Mouse (Mus musculus) 3134 (cell line): Measurements from ENCODE around the gene Dhrs11.
"Not testable (repeated sequence)": the region's sequence is repeated elsewhere in the genome, so short reads cannot be mapped to it uniquely, and the experiment has no call there.

Source experiments
- DNase-seq: peaks from one replicate; pipeline ENCODE4 v3.0.0-alpha.2; 2011; ENCODE audit warnings: low spot score; ENCODE audit not compliant: insufficient read length; ENCODE audit errors: extremely low read depth

The Dhrs11 gene

GRCm38 (mm10) chr11:84828516-84829399 is at the start of gene Dhrs11:
Gene Dhrs11, minus strand, starts transcription at chr11:84828994.
- DNase-seq = peak; percentile 97

DNA sequence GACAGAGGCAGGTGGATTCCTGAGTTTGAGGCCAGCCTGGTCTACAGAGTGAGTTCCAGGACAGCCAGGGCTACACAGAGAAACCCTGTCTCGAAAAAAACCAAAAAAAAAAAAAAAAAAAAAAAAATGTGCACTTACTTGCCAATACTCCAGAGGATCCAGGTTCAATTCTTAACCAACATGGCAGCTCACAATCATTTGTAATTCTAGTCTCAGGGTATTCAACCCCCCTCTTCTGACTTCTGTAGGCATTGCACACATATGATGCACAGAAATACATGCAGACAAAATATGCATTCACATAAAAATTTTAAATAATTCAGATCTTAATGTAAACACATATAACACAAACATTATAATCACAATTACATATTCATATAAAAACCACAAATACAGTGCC is 47.2 kb upstream of the Dhrs11 start:
- not testable (repeated sequence) for DNase-seq

DNA sequence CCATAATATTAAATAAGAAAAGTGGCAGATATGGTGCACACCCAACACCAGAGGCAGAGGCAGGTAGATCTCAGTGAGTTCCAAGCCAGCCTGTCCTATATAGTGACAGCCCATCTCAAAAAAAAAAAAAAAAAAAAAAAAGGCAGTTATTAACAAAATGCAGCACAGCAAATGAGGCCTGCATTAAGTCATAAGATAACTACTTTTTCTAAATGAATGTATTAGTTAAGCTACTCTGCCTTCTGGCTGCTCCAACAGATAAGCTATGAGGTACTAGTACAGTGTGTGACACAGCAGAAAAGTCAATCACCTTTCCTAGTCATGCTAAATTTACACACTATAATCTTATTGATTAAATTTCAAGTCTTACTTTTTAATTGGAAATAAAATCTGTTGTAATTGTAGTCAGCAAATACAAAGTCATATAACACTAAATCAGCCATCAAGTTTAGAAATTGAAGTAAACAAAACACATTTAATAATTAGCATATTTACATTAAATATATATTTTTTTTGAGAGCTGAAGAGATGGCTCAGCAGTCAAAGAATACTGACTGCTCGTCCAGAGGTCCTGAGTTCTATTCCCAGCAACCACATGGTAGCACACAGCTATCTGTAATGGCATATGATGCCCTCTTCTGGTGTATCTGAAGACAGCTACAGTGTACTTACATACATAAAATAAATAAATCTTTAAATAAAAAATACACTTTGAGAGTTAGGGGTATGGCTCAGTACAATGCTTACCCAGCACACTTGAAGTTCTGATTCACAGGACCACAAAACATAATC is 44.4 kb upstream of the Dhrs11 start:
- no peak for DNase-seq

- DNase-seq = no peak
Measured at GRCm38 (mm10) chr11:84871548-84872069, 42.8 kb upstream of the Dhrs11 start.

- no peak for DNase-seq
Measured at GRCm38 (mm10) chr11:84871046-84871445, 42.3 kb upstream of the Dhrs11 start.

DNA sequence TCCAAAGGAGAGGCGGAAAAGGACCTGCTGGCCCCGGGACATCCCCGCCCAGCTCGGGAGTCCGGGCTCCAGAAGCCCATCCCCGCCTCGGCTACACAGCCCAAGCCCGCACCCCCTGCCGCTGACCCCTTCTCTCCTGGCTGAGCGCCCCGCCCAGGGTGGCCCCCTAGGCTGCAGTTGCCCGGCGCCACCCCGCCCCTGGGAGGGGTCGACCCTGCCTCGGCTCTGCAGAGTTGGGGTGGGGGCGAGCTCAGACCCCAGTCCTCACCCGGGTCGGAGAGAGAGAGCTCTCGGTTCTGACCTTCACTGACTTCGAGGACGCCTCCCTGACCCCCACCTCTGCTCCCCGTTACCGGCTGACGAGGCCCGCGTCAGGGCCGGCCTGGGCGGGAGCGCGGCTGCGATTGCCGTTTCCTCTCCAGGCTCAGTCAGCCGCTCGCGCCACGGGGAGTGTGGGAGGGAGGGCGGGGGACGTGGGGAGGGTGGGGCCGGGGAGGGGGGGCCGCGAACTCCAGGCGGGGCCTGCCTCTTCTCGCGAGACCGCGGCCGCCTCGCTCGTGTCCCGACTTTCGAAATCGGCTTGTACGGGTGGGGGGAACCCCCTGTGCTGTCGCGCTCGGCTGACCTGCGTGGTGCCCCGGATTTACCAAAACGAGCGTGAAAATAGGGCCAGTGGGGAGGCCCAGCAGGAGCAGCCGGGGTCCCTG is 41.7 kb upstream of the Dhrs11 start, which contains the start of gene Ggnbp2:
TSS of gene Ggnbp2 (minus strand) at position 481 of the 707 bp plus-strand sequence.
- DNase-seq = peak; percentile 94

DNA sequence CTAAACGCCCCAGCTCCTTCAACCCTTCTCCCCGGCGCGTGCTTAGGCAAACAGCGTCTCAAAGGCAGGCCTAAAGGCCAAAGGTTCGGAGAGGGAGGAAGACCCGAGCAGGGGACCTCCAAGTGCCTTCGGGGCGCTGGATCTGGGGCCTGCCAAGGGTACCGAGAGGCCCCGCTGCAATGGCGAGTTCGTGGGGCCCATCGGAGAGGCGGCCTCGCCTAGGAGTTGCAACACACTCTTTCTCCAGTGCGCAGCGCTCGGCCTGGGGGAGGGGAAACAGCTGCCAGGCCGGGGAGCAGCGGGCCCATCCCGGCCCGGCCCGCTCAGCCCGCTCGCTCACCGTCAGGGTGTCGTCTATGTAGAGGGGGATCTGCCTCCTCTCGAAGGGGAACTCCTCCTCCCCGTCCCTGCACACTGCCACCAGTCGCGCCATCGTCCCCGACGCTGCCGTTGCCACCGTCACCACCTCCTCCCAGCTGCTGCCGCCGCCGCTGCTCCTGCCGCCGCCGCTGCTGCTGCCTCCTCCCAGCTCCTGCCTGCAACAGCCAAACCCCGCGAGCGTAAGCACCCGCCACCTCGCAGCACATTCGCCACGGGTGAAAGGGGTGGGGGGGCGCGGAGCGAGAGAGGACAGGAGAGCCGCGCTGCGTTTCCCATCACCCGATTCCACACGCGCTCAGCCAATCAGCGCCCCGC is 40.9 kb upstream of the Dhrs11 start:
- peak; percentile 96 for DNase-seq

DNA sequence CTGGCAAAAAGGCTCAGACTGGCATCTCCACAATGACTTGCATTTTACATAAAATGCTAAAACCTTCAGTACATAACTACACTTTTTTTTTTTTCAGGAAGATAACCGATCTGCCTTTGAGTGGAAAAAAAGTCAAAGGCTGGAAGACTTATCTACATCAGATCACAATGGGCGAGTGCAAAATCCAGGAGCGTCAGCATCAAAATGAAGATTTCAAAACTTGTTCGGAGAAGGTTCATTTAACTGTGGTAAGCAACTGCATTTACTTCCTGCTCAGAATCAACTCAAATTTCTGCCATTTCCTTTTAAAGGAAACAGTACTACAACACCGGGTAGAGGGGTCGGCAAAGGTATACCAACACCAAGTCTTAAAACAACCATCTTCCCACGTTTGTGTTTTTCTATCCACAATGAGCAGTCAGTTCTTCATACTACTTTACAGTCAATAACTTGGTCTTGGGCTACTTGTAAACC is 40.0 kb upstream of the Dhrs11 start:
- DNase-seq = no peak

DNA sequence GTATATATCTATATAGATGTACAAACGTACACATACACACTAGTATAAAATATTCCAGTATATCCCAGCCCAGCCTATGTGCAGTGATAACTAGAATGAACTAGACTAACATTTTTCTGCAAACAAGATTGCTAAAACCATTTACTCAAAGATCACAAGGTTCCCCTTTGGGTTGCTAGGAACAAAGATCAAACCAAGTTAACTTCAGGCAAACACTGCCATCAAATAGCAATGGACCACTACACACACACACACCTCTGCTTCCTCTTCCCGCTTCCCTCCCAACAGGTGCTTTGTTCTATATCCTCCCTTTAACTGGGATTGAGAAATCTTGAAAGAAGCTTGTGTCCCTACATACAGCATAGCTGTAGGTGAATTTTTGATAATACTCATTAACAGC is 38.8 kb upstream of the Dhrs11 start:
- DNase-seq = no peak

GRCm38 (mm10) chr11:84865268-84865667 is 36.5 kb upstream of the Dhrs11 start:
- no peak for DNase-seq

- DNase-seq = no peak
Measured at GRCm38 (mm10) chr11:84855285-84855684, 26.5 kb upstream of the Dhrs11 start.

GRCm38 (mm10) chr11:84847475-84848090 is 18.8 kb upstream of the Dhrs11 start:
- DNase-seq = no peak

- DNase-seq = no peak
Measured at GRCm38 (mm10) chr11:84846741-84847474, 18.1 kb upstream of the Dhrs11 start.

GRCm38 (mm10) chr11:84839330-84839729 is 10.5 kb upstream of the Dhrs11 start:
- DNase-seq = no peak

- not testable (repeated sequence) for DNase-seq
Measured at GRCm38 (mm10) chr11:84829495-84829894, 701 bp upstream of the Dhrs11 start.

- DNase-seq = no peak
Measured at GRCm38 (mm10) chr11:84827901-84828503, 792 bp downstream of the Dhrs11 start.

DNA sequence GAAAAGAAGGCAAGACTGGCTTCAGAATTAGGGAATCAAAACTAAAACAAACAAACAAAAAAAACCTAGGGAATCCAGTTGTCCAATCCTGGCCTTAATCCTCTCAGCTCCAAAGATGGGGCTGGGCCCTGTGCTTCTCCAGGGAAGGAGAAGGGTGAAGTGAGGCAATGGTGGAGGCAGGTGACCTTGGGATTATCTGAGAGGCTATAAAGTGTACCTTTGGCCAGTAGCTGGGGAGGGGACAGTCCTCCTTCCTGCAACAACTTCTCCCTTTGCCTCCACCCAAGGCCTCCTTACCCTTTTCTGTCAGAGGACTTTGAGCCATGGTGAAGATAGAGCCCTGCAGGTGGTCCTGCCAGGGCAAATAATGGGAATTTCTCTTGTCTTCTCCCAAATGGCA is 1.3 kb downstream of the Dhrs11 start:
- DNase-seq = no peak

GRCm38 (mm10) chr11:84826185-84826584 is 2.6 kb downstream of the Dhrs11 start:
- no peak for DNase-seq
